Mouse (Mus musculus) brain, embryonic 18.5 days (tissue): ENCODE results near the gene Tnfsf8.

Source experiments
- DNase-seq: peaks from one replicate; pipeline ENCODE4 v3.0.0-alpha.2; 2012; ENCODE audit warnings: low read depth, low spot score

Gene Tnfsf8

DNA sequence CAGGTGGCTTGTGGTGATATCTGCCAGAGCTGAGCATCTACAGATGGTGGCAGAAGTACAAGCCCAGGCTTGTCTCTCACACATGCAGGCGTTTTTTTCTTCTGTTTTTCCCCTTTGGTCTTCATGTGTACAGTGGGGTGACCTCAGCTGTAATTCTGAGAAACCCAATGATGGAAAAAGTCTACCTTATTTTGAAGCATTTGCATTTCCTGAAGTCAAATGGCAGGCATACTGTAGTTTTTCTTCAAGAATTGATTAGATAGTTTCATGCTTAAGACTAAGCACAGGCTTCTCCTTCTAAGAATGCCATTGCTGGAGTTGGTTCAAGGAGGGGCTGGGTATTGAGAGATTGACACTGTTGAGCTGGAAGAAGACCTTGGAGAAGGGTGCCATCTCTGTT lies 18.9 kb downstream of the Tnfsf8 start:
- no peak for DNase-seq

DNA sequence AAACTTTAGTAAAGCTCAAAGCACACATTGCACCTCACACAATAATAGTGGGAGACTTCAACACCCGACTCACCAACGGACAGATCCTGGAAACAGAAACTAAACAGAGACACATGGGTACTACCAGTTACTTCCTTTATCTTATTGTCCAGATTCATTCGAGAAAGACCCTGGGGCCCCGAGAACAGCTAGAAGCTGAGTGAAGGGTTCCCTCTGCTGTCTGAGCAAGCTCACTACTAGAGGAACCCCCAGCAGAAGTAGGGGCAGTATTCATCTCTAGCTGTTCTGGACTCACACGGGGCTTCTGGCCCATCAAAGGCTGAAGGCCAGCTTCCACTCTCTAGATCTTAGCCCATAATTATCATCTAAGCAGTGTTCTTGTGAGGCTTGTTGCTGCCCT lies 20.7 kb downstream of the Tnfsf8 start:
- no peak for DNase-seq

DNA sequence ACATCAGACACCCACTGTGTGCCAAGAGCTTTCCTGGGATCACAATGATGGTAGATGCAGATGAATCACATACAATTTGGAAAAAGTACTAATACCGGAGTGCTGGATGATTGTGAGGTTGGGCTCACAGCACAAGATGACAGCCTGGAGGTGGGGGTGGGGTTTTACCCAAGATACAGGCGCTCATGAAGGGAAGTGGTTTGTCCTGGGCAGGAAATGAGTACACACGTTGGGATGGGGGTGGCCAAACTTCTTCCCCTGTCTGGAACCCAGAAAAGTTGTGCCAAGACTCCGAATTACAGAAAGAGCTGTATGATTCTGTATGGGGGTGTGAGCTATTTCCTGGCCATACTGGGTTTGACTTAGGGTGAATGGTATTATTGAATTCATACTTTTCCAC lies 38.0 kb downstream of the Tnfsf8 start:
- no peak for DNase-seq

DNA sequence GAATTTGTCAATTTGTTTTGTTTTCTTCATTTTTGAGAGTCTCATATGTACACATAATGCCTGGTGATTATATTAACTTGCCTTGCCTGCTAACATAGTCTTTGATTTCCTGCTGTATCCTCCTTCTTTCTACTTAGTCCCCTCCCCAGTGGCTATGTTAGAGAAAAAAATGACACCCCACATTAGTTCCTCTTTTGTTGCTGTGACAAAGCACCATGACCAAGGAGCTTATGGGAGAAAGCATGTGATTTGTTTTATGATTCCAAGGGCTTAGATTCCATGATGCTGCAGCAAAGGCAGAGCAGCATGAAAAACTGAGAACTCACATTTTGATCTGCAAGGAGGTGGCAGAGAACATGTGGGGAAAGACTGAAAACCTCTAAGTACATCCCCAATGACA lies 43.6 kb downstream of the Tnfsf8 start:
- no peak for DNase-seq

DNA sequence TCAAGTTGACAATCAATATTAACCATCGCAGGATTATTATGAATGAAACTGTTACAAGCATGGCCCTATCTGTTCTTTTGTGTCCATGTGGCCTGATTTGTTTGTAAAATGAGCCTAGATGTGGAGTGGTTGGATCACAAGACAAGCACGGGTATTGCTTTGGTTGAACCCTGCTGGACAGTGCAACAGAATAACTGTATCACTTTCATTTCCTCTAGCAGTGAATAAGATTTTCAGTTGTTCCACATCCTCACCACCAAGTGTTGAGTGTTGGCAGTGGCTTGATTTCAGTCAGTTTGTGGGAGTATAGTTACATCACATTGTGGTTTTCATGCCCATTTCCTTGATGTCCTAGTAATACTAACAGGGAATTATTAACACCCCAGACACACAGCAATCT lies 45.5 kb downstream of the Tnfsf8 start:
- no peak for DNase-seq

DNA sequence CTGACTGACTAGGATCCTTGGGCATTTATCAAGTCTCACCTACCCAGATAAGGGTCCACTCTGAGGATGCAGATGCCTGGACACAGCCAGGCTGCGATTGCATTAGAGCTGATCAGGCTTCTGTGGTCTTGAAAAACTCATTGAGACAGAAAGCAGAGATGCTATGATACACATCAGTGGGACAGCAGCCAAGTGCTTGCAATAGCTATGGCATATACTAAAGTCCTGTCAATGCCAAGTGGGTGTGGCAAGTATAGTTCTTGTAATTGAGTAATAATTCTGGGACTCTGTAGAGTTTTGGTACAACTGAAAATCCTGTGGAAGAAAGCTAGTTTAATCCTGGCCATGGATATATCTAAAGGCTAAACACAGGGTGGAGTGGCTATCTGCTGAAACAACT lies 63.1 kb downstream of the Tnfsf8 start:
- no peak for DNase-seq

DNA sequence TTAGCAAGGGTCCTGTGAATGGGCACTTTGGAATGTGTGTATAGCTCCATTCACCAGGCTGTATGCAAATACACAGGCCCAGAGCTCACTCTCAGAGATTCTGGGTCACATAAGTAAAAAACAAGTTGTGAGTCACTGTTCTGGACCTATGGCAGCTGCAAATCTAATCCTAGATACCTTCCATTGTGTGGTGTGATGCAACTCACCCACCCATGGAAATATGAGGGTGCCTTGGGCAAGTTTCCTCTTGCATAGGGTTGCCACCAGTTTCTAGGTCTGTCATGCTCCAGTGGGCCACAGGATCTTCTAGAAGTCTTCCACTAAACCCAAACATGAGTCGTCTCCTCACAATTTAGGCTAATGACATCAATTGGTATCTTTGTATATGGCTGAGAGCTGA lies 64.6 kb downstream of the Tnfsf8 start:
- no peak for DNase-seq

DNA sequence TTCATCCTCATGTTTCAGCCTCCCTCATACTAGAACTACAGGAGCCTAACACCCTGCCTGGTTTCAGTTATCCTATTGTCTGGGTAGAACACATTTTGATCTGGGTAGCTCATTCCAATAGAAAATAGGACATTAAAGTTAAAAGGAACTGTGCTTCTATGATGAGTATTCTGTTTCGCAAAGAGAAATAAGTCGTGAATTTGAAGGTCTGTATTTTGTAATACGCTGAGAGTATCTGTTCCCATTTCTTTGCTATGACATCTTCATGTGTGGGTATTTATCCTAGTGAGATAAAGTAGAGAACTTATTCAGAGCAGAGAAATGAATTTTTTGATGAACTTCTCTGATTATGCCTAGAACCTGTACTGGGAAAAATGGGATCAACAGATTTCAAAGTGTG lies 68.8 kb downstream of the Tnfsf8 start:
- DNase-seq: no peak

DNA sequence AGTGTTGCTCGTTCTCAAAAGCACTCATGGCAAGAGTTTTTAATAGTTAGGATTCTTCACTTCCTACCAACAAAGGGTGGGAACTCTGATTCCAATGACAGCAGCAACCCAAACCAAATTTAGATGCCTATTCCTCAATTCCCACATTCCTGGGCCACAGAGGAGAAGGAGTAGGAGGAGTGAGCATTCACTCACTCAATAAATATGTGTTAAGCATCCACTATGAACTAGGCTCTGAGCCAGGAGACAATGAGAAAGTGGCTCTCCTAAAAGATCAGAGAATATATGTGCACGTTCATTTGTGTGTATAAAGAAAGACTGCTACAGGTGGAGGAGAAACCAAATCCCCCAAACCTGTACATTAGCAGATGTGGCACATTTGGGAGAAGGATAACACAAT lies 75.7 kb downstream of the Tnfsf8 start:
- DNase-seq: no peak

DNA sequence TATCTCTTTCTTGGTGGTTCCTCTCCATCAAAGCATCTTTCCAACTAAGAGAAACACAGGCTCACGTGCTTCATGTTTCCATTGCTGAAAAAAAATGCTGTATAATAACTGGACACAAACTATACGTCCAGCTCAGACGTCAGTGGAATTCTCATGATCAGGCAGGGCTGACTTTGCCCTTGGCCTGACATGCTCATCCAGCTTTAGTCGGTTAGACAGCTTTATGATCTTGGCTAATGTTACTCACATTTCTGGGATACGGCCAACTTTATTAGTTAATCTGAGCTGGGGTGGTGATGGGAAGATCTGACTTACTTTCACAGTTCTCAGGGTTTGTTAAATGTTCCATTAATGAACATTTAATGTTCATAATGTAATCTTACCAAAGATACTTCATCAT lies 77.3 kb downstream of the Tnfsf8 start:
- no peak for DNase-seq

DNA sequence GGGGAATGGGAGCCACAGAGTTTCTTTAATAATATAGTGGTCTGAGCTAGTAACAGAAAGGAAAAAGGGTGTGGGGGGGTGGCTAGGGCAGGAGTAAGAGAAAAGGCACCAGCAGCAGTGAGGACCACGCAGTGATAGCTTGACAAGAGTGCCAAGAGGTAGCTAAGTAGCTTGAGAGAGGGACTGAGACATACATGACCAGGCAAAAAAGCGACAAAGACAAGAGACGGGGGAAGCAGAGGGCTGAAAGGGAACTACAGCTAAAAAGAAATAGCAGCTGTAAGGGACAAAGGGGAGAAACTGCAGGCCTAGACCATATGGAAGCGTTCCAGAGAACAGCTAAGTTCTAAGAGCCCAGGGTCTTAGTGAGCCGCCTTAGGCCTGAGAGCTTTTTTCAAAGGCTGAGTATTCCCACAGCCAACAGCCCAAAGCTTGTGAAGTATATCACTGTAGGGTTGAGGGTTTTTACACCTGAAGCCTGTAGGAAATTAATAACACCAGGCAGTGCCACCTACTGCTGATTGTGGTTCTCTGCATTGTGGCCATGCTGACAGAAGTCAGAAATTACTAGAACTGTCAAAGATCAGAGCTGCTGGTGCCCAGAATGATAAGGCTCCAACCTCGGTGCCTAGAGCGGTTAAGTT lies 78.1 kb downstream of the Tnfsf8 start:
- no peak for DNase-seq
